Mouse (Mus musculus): Measurements from ENCODE around the gene Zfp282. TPM values are rescaled to one million over a fixed set of nuclear protein-coding genes. Genes with fewer than 3 reads are reported as not detected.

Zfp282 gene
- total RNA-seq, 2 experiments from 2014 or later: 6.1 to 6.6 TPM

- intact Hi-C loops (cut with DNase I): no loop called here
- TF ChIP-seq CTCF (IDR thresholded peaks at IDR 0.05): no peak
- DNase-seq: no peak
- Histone ChIP-seq H3K4me3 (no peak overlapping the region), H3K27ac (no peak overlapping the region)
Measured at GRCm38 (mm10) chr6:47904917-47905695, 28.1 kb downstream of the Zfp282 start.

GRCm38 (mm10) chr6:47906326-47906725 lies 29.3 kb downstream of the Zfp282 start:
- H3K27ac ChIP-seq: no peak overlapping the region
- TF ChIP-seq CTCF (IDR thresholded peaks at IDR 0.05): no peak
- DNase-seq: no peak
- H3K4me3 ChIP-seq: no peak overlapping the region
- intact Hi-C loops (cut with DNase I): no loop called here

- DNase-seq: no peak
- TF ChIP-seq CTCF (IDR thresholded peaks at IDR 0.05): no peak
- Histone ChIP-seq H3K4me3 (no peak overlapping the region), H3K27ac (no peak overlapping the region)
- intact Hi-C loops (cut with DNase I): no loop called here
Measured at GRCm38 (mm10) chr6:47909007-47909406, 32.0 kb downstream of the Zfp282 start.

- no peak for DNase-seq
- intact Hi-C loops (cut with DNase I): no loop called here
- H3K4me3 ChIP-seq: no peak overlapping the region
- TF ChIP-seq CTCF (IDR thresholded peaks at IDR 0.05): no peak
- H3K27ac ChIP-seq: no peak overlapping the region
Measured at GRCm38 (mm10) chr6:47911650-47912049, 34.6 kb downstream of the Zfp282 start.

GRCm38 (mm10) chr6:47912991-47913390 lies 36.0 kb downstream of the Zfp282 start:
- intact Hi-C loops (cut with DNase I): no loop called here
- DNase-seq: no peak
- H3K27ac ChIP-seq: no peak overlapping the region
- no peak for TF ChIP-seq CTCF (IDR thresholded peaks at IDR 0.05)
- H3K4me3 ChIP-seq: no peak overlapping the region

GRCm38 (mm10) chr6:47917051-47917450 lies 40.0 kb downstream of the Zfp282 start:
- no peak for TF ChIP-seq CTCF (IDR thresholded peaks at IDR 0.05)

GRCm38 (mm10) chr6:47918768-47919274 lies 41.8 kb downstream of the Zfp282 start:
- no peak overlapping the region for H3K4me3 ChIP-seq
- no peak for TF ChIP-seq CTCF (IDR thresholded peaks at IDR 0.05)
- intact Hi-C loops (cut with DNase I): no loop called here

More at GRCm38 (mm10) chr6:47917051-47917450, 40.0 kb downstream of the Zfp282 start:
- Histone ChIP-seq H3K4me3 (no peak overlapping the region), H3K27ac (no peak overlapping the region)
- intact Hi-C loops (cut with DNase I): no loop called here
- DNase-seq: no peak

GRCm38 (mm10) chr6:47919646-47920446 lies 42.8 kb downstream of the Zfp282 start:
- Histone ChIP-seq H3K4me3 (peak overlapping the region; percentile 78), H3K27ac (peak overlapping the region; percentile 98)
- TF ChIP-seq CTCF (IDR thresholded peaks at IDR 0.05): no peak
- DNase-seq: no peak
- intact Hi-C loops (cut with DNase I): no loop called here

More at GRCm38 (mm10) chr6:47918768-47919274, 41.8 kb downstream of the Zfp282 start:
- H3K27ac ChIP-seq: no peak overlapping the region
- DNase-seq: no peak

- intact Hi-C loops (cut with DNase I): no loop called here
- DNase-seq: peak; percentile 91
- peak; percentile 69 for TF ChIP-seq CTCF (IDR thresholded peaks at IDR 0.05)
- Histone ChIP-seq H3K27ac (peak within 1 kb of the TSS; percentile 98), H3K4me3 (peak within 1 kb of the TSS; percentile 78)
Measured at GRCm38 (mm10) chr6:47920447-47921340, 43.7 kb downstream of the Zfp282 start, which contains the start of gene Zfp212. TSS of gene Zfp212 (plus strand) at chr6:47920476.

GRCm38 (mm10) chr6:47942461-47942860 lies 65.5 kb downstream of the Zfp282 start:
- Histone ChIP-seq H3K4me3 (peak overlapping the region; percentile 71), H3K27ac (peak overlapping the region; percentile 75)
- DNase-seq: no peak
- intact Hi-C loops (cut with DNase I): no loop called here
- TF ChIP-seq CTCF (IDR thresholded peaks at IDR 0.05): no peak

GRCm38 (mm10) chr6:47943021-47943691 lies 66.2 kb downstream of the Zfp282 start:
- peak; percentile 76 for TF ChIP-seq CTCF (IDR thresholded peaks at IDR 0.05)
- intact Hi-C loops (cut with DNase I): no loop called here
- DNase-seq: peak; percentile 89
- peak overlapping the region; percentile 75 for H3K27ac ChIP-seq
- H3K4me3 ChIP-seq: peak overlapping the region; percentile 71
